Mouse (Mus musculus) heart, adult 2 months (tissue): ENCODE data around the gene Hoxd3. TPM values are rescaled to one million over a fixed set of nuclear protein-coding genes. Genes with fewer than 3 reads are reported as not detected.

Source experiments
- DNase-seq, 2 experiments: peaks; one replicate each; pipeline ENCODE4 v3.0.0; 2021
- H3K27ac ChIP-seq: fragments of 200-600 bp; 2 replicates; pipeline ENCODE4 v1.8.1; 2022
- H3K27me3 ChIP-seq: fragments of 200-500 bp; 2 replicates; pipeline ENCODE4 v1.6.1; 2012; ENCODE audit warnings: mild to moderate bottlenecking, low read length, inconsistent platforms, mixed read lengths; ENCODE audit not compliant: control insufficient read depth, insufficient read depth
- H3K36me3 ChIP-seq: fragments of 200-500 bp; 2 replicates; pipeline ENCODE4 v1.6.1; 2012; ENCODE audit warnings: low read length, inconsistent platforms; ENCODE audit not compliant: control insufficient read depth, insufficient read depth
- H3K4me1 ChIP-seq: fragments of 200-500 bp; 2 replicates; pipeline ENCODE4 v1.6.1; 2011; ENCODE audit warnings: low read length; ENCODE audit not compliant: control insufficient read depth, insufficient read depth
- H3K4me3 ChIP-seq: fragments of 200-600 bp; 2 replicates; pipeline ENCODE4 v1.8.1; 2022
- H3K79me2 ChIP-seq: fragments of 200-500 bp; replicated peaks from 2 replicates; pipeline ENCODE4 v1.6.1; 2012; ENCODE audit warnings: mild to moderate bottlenecking, inconsistent platforms, low read length, moderate library complexity, mixed read lengths; ENCODE audit not compliant: control insufficient read depth, insufficient read depth
- H3K9ac ChIP-seq: fragments of 200-500 bp; 2 replicates; pipeline ENCODE4 v1.6.1; 2012; ENCODE audit warnings: low read depth, mild to moderate bottlenecking, control low read depth, inconsistent platforms, low read length, mixed read lengths
- CTCF ChIP-seq: fragments of 200-600 bp; IDR thresholded peaks from 2 replicates; pipeline ENCODE4 v1.8.1; 2022; ENCODE audit warnings: antibody characterized with exemption, mild to moderate bottlenecking, moderate library complexity
- EP300 ChIP-seq: fragments of 200-500 bp; IDR thresholded peaks from 2 replicates; pipeline ENCODE4 v1.6.1; 2011; ENCODE audit warnings: low read depth, low read length, control low read depth; ENCODE audit not compliant: insufficient read depth
- POLR2A ChIP-seq: fragments of 200-500 bp; IDR thresholded peaks from 2 replicates; pipeline ENCODE4 v1.6.1; 2011; ENCODE audit warnings: mild to moderate bottlenecking, low read depth, low read length, control low read depth; ENCODE audit not compliant: insufficient read depth
- WGBS: fragments of 180-500 bp; shearing (Covaris S2); methylation state at CpG from one replicate; pipeline ENCODE4 v1.1.7; 2018; 5-methylcytosine and 5-hydroxymethylcytosine counted together
- intact Hi-C: fragments of 180-260 bp; cut with DNase I; formaldehyde crosslinking; loops from one replicate; pipeline ENCODE4 v1.15.1; 2025
- polyA plus RNA-seq: library from polyadenylated mRNA; depleted of rRNA; stranded (reverse); fragments of >200 nt; gene quantifications from 2 replicates; pipeline ENCODE4 v1.2.3, GENCODE M21; 2012
- total RNA-seq, 2 experiments: library from RNA; stranded (reverse); gene quantifications; 2 replicates each; pipeline ENCODE4 v1.2.3; 2021

Hoxd3 gene
- total and polyA plus RNA-seq, 3 experiments: 0.06 TPM; not detected in 2

- peaks cover 42% of the 10 kb centered on the region for H3K27me3 ChIP-seq
- H3K27ac ChIP-seq: no peak overlapping the region
- 4% methylated on average over 50 of the region's 58 CpGs for WGBS
- TF ChIP-seq POLR2A (no peak), EP300 (no peak), CTCF (no peak)
- no peaks in the 10 kb centered on the region for H3K79me2 ChIP-seq
- DNase-seq: no peak
- H3K4me1 ChIP-seq: no peaks in the 10 kb centered on the region
- no peaks in the 10 kb centered on the region for H3K36me3 ChIP-seq
- intact Hi-C loops: no loop called here
- no peak overlapping the region for H3K4me3 ChIP-seq
- H3K9ac ChIP-seq: no peak overlapping the region
These were observed 34.7 kb downstream of the Hoxd3 start for GRCm38 (mm10) chr2:74746298-74746921.

- TF ChIP-seq POLR2A: no peak
- TF ChIP-seq CTCF: no peak
- TF ChIP-seq EP300: no peak
- Histone ChIP-seq H3K79me2 (no peaks in the 10 kb centered on the region), H3K27me3 (peaks cover 43% of the 10 kb centered on the region), H3K4me3 (no peak overlapping the region), H3K4me1 (no peaks in the 10 kb centered on the region), H3K9ac (no peak overlapping the region), H3K36me3 (no peaks in the 10 kb centered on the region), H3K27ac (no peak overlapping the region)
- no peak for DNase-seq
- WGBS: 7% methylated on average over 24 of the region's 24 CpGs
- intact Hi-C loops: no loop called here
These were observed 35.3 kb downstream of the Hoxd3 start for GRCm38 (mm10) chr2:74747006-74747405.

GRCm38 (mm10) chr2:74747661-74748141 lies 36.0 kb downstream of the Hoxd3 start:
- Histone ChIP-seq H3K79me2 (no peaks in the 10 kb centered on the region), H3K36me3 (no peaks in the 10 kb centered on the region), H3K27me3 (peaks cover 45% of the 10 kb centered on the region), H3K4me3 (no peak overlapping the region), H3K9ac (no peak overlapping the region), H3K27ac (no peak overlapping the region), H3K4me1 (no peaks in the 10 kb centered on the region)
- WGBS: 25% methylated on average over 11 of the region's 11 CpGs
- intact Hi-C loops: no loop called here
- TF ChIP-seq EP300 (no peak), CTCF (no peak), POLR2A (no peak)
- DNase-seq: no peak

- intact Hi-C loops: no loop called here
- peaks cover 52% of the 10 kb centered on the region for H3K27me3 ChIP-seq
- no peak for TF ChIP-seq POLR2A
- no peak for TF ChIP-seq CTCF
- no peak for TF ChIP-seq EP300
These were observed 36.8 kb downstream of the Hoxd3 start for GRCm38 (mm10) chr2:74748436-74748995.

GRCm38 (mm10) chr2:74749337-74750121 lies 37.8 kb downstream of the Hoxd3 start:
- no peak for DNase-seq
- no peak overlapping the region for H3K27ac ChIP-seq
- no peak overlapping the region for H3K9ac ChIP-seq
- 3% methylated on average over 47 of the region's 47 CpGs for WGBS
- no peaks in the 10 kb centered on the region for H3K4me1 ChIP-seq
- H3K4me3 ChIP-seq: peak overlapping the region; percentile 22; the same call in 1 of the 2 replicates
- TF ChIP-seq EP300 (no peak), POLR2A (no peak), CTCF (no peak)
- H3K27me3 ChIP-seq: peaks cover 50% of the 10 kb centered on the region
- intact Hi-C loops: no loop called here
- H3K36me3 ChIP-seq: no peaks in the 10 kb centered on the region
- H3K79me2 ChIP-seq: no peaks in the 10 kb centered on the region

More at GRCm38 (mm10) chr2:74748436-74748995, 36.8 kb downstream of the Hoxd3 start:
- Histone ChIP-seq H3K79me2 (no peaks in the 10 kb centered on the region), H3K27ac (no peak overlapping the region), H3K4me3 (no peak overlapping the region), H3K9ac (no peak overlapping the region), H3K36me3 (no peaks in the 10 kb centered on the region), H3K4me1 (no peaks in the 10 kb centered on the region)
- WGBS: 18% methylated on average over 9 of the region's 9 CpGs
- DNase-seq: no peak
